Mouse (Mus musculus) lung, adult 2 months (tissue): Measurements from ENCODE around the gene Sfxn5.

ENCODE experiments used
- CTCF ChIP-seq: fragments of 200-500 bp; IDR thresholded peaks from 2 replicates; pipeline ENCODE4 v1.5.1; 2011; ENCODE audit warnings: mild to moderate bottlenecking, low read length, control low read depth; ENCODE audit not compliant: insufficient read depth
- POLR2A ChIP-seq: fragments of 200-500 bp; IDR thresholded peaks from 2 replicates; pipeline ENCODE4 v1.6.1; 2011; ENCODE audit warnings: low read depth, mild to moderate bottlenecking, control low read depth, low read length, borderline replicate concordance; ENCODE audit errors: extremely low read depth

DNA sequence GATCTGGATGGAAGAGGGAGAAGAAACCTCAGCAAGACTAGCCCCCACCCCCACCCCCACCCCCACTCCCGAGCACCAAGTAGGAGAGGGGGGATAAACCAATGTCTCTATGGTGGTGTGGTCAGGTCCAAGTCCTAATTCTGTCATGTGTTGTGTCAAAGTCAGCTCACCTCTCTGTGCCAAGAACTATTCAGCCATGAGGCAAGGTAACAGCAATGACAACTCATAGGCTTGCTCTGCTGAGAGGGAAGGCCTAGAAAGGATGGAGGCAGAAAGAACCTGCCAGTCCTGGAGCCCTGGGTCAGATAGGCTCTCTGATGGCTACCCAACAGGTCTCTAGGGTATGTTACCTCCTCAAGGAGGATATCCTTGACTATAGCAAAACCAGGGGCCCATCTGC lies 34.9 kb upstream of the Sfxn5 start:
- TF ChIP-seq CTCF (no peak), POLR2A (no peak)
